Mouse (Mus musculus) cerebellum, adult 9-11 months (tissue): ENCODE results near the gene Htr2a.
A peak's percentile ranks its signal among the peaks of the same experiment; 100 is the strongest.

Experiments
- DNase-seq: peaks from one replicate; pipeline ENCODE4 v3.0.0; 2022

The Htr2a gene

DNA sequence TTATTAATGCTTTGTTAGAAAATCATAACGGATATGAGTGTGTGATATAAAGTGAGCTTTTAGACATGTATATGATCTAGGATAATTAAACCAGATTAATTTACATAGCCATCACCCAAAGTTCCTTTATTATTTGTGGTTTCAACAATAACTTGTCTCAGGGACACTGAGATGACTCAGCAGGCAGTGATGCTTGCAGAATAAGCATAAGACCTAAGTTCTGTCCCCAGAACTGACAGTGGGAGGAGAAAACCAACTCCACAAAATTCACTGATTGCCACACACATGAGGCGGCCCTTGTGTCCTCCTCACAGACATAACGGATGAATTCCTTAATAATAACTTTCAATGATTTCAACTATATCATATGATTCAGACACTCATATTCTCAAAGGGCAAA, 58.6 kb downstream of the Htr2a start:
- DNase-seq = no peak

DNA sequence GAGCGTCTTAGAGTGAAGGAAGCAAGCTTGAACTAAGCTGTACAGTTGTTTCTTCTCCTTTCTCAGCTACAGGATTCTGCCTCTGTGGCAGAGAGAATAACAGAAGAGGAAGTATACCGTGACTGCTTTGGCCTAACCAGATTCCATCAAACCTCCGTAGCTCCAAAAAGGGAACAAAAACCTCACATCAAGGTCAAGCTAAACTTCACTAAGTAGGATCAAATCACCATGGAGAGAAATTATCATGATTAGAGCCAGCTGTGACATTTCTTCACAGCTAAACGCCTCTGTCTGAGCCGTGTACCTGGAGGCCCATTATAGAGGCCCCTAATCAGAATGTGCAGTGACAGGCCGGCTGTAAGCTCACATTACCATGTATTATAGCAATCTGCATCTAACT, 63.3 kb downstream of the Htr2a start:
- DNase-seq = no peak

DNA sequence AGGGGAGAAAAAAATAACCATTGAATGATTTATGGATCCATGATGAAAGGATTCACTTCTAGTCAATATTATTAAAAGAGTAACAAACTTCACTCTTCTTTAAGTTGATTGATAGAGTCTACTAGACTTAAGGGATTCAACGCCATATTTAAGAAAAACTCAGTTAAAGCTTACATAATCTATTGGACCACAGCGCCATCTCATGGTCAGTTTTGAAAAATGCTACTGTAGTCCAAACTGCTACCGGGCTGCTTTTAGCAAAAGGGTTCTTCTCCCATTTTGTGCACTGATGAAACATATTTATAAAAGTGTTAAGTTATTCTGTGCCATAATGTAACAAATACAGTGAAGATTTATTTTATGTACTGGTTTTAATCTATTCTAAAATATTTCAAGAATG, 68.4 kb downstream of the Htr2a start:
- DNase-seq = no peak

DNA sequence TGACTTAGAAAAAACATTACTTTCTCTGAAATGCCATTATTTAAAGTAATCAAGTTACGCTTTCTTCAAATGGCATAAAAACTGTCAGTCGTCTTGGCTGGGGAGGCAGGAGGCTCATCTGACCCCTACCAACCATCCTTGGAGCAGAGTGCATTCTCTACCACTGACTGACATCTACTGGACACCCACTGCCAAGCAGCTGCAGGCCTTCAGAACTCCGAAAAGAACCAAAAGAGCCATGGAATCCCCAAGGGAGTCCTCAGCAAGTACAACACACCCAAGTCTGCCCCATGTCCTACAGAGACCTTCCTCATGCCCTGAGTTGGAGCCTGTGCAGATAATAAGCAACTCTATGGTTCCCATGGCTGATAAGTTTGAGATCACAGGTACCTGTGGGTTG, 82.9 kb downstream of the Htr2a start:
- no peak for DNase-seq

DNA sequence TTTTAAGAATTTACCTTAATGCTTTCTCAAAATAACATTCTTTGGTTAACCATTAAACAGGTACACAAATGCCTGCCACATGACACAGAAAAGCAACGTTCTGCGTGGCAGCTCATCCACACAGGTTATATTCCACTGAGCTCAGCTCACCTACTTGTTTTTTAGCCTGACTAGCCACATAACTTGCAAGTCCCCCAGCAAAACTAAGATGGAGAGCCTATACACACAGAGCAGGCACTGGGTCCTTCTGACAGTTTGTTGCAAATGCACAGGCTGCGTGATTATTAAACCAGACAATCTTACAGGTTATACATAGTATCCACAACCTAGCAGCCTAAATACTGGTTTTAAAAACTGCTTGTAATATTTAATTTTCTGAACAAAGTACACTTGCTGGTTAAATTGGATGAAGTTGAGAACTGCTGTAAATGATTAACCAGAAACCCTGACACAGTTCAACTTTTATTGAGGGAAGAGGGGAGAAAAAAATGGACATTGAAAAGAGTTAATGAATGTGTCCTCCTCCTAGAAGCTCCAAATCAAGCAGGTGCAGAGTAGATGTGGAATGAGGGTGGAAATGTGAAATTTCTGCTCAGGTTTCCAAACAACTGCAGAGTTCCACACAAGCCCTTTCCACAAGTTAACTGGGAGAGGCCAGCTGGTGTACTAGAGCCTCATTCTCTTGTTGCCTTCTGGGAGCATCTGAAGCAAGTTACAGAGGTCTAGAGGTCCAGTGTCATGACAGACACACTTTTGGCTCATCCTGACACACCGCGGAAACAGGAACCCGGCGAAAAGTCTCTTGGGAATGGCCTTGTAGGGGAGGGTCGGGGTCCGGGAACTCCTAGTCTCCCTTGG, 90.8 kb downstream of the Htr2a start:
- no peak for DNase-seq

DNA sequence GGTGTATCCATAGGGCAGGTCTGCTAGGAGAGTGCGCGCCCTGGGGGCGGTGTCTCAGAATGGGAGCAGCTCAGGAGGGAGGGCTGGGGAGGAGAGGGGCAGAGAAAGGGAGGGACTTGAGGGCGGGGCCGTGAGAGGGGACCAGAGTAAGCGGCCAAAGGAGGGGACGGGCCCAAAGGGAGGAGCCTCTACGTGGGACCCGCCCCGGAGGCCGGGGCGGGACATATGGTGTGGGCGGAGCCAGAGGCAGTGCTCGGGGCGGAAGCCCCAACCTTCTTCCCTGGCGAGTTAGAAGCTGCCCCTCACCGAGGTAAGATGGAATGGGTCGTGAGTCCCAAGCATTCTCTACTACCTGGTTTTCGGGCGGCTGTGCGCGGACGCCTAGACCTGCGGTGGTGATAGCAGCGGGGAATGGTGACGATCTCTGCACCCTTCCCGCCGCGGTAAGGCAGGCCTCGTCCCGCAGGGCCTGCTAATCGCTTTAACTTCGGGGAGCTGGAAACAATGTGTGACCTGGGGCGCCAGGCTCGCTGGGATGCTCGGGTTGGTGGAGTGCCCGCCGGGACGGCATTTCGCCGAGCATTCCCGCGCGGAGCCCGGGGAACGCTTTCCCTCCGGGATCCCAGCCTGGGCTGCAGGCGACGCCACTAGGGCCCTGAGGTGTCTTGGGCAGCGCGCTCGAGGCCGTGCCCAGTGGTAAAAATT, 91.6 kb downstream of the Htr2a start, which contains the start of gene Esd:
TSS of gene Esd (plus strand) at position 219 of the 705 bp plus-strand sequence.
- peak; percentile 92 for DNase-seq

DNA sequence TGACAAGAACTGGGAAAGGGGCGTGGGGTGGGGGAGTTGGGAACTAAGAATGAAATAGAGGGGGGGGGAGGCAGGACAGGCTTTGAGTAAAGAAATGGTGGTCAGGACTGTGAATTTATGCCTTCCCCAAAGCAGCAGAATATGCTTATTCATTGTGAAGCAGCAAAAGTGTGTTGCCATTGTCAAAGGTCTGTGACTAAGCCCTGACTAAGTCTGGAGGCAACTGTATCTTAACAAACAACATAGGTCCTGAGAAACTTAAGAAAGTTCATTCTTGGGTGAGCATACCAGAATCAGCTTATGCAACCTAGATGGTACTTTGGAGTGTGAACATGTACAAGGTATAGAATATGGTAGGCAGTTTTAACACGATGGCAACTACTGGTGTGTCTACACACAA, 92.8 kb downstream of the Htr2a start:
- no peak for DNase-seq

DNA sequence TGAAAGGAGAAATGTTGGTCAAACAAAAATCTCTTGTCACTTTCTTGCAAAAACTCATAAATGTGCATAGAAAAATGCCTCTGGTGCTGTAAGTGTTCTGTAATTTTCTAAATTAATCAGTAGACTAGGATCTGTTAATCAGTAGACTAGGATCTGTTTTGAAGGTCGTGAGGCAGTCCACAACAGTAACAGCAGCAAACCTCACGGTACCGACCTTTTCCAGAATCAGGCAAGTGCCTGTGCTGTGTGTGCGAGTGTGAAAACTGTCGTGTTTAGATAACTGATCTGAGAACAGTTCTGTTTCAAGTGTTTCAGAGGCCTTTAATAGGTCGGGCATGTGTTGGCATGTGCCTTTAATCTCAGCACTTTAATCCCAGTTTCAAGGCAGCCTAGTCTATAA, 94.8 kb downstream of the Htr2a start:
- no peak for DNase-seq

DNA sequence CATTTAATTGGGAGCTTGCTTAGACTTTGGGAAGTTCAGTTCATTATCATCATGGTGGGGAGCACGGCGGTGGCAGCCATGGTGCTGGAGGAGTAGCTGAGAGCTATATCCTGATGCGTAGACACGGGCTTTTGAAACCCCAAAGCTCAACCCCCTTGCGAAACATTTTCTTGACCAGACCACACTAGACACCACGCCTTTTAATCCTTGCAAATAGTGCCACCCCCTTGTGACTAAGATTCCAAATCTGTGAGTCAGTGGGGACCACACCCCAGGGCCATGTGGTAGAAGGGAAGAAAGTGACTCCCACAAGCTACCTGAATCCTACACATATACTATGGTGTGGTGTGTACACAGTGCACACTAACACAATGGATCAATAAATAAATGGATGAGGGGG, 96.2 kb downstream of the Htr2a start:
- DNase-seq = no peak
